Mouse (Mus musculus) heart, postnatal 0 days (tissue): ENCODE measurements at regions not wholly inside any gene's neighbourhood (a gene's known extent, or its start where the extent isn't known, plus 50 kb on each side); places are given as distances from the start of the nearest gene placed in this dataset.

Experiments
- CTCF ChIP-seq: IDR thresholded peaks from 2 replicates; pipeline ENCODE4 v1.5.1; 2016; ENCODE audit warnings: antibody characterized with exemption, control low read depth, low read depth
- EP300 ChIP-seq: IDR thresholded peaks from 2 replicates; pipeline ENCODE4 v1.6.1; 2016; ENCODE audit warnings: antibody characterized with exemption, low read depth

DNA sequence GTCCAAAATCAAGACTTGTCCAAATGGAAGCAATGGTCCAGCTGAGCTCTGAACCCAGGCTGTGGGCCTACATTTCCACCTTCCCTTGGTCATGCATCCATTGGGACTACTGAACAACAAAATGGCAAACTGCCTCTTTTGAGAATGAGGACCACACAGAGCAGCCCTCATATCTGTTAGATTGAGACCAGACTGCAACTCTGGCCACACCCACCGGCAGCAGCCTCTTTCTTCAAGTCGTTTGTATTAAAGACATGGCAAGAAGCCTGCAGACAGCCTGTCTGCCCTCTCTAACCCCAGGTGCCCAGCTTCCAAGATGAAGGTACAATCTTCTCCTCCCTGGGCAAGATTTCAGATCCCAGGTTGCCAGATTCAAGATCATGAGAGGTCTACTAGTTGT is 51.8 kb upstream of the St6galnac3 start:
- TF ChIP-seq CTCF (no peak), EP300 (no peak)
